Comparison of ENCODE assay signal across 8 mouse cellular contexts in the genomic region with DNA sequence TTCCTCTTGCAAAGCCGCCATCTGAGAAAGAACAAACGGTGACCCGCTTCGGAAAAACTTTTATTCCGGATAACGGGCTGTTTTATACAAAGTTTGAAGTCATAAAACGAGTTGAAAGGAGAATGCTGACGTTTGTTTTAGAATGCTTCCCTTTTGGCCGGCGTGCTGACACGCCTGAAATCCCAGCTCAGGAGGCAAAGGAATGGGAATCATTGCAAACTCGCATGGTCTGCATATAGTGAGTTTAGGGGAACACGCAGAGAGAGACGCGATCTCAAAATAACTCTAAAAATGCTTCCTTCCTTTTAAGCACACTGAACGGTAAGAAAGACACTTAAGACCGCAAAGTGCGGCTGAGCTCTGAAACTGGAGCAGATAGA. TPM values are rescaled to one million over a fixed set of nuclear protein-coding genes. Genes with fewer than 3 reads are reported as not detected.
A peak's percentile ranks its signal among the peaks of the same experiment; 100 is the strongest.
DNase-seq lines count a peak whose midpoint lies in the region; ATAC-seq and TF ChIP-seq lines count a peak whose summit lies in the region.

No protein-coding gene starts in this region.

- no peak for TF ChIP-seq POLR2A in bone marrow macrophage, adult 2 months (IDR thresholded peaks at IDR 0.05; ENCODE audit: borderline replicate concordance, low read depth, low read length)

- H3K27ac ChIP-seq in kidney, postnatal 0 days = peak overlapping the region; percentile 100
- peak overlapping the region; percentile 87 for H3K27ac ChIP-seq in bone marrow macrophage, adult 2 months (ENCODE audit: insufficient read depth, low read depth, low read length)
- H3K27ac ChIP-seq in heart, embryonic 16.5 days (ENCODE audit: low read length) = peak overlapping the region; percentile 99
- peak overlapping the region; percentile 92 for H3K27ac ChIP-seq in macrophage

- TF ChIP-seq CTCF in kidney, postnatal 0 days (IDR thresholded peaks at IDR 0.05; ENCODE audit: low read depth) = no peak
- TF ChIP-seq CTCF in bone marrow macrophage, adult 2 months (IDR thresholded peaks at IDR 0.05; ENCODE audit: low read depth, low read length) = no peak

- H3K4me2 ChIP-seq in kidney, postnatal 0 days (ENCODE audit: low read length) = peak overlapping the region; percentile 93
- peak overlapping the region; percentile 97 for H3K4me2 ChIP-seq in heart, embryonic 16.5 days (ENCODE audit: low read depth, low read length)

- H3K36me3 ChIP-seq in kidney, postnatal 0 days (ENCODE audit: insufficient read depth, low read length) = no peaks in the 10 kb centered on the region
- no peaks in the 10 kb centered on the region for H3K36me3 ChIP-seq in heart, embryonic 16.5 days (ENCODE audit: control insufficient read depth, insufficient read depth)
- H3K36me3 ChIP-seq in macrophage (ENCODE audit: inconsistent target) = no peaks in the 10 kb centered on the region

- ATAC-seq in kidney, postnatal 0 days (replicated peaks; ENCODE audit: low FRiP score, low read depth) = no peak
- no peak for ATAC-seq in heart, embryonic 16.5 days (replicated peaks; ENCODE audit: extremely low read depth, insufficient read depth, low FRiP score)

- peak overlapping the region; percentile 99 for H3K9ac ChIP-seq in kidney, postnatal 0 days (ENCODE audit: low read depth, low read length)
- H3K9ac ChIP-seq in heart, embryonic 16.5 days (ENCODE audit: low read length) = peak overlapping the region; percentile 99

- peak overlapping the region; percentile 98 for H3K4me3 ChIP-seq in kidney, postnatal 0 days (replicated peaks; ENCODE audit: low read depth, low read length)
- H3K4me3 ChIP-seq in bone marrow macrophage, adult 2 months (ENCODE audit: insufficient read depth, low read length) = peak overlapping the region; percentile 99
- peak overlapping the region; percentile 82 for H3K4me3 ChIP-seq in heart, embryonic 16.5 days (ENCODE audit: low read length)
- H3K4me3 ChIP-seq in macrophage (ENCODE audit: inconsistent target) = peak overlapping the region; percentile 89

- under 1% methylated on average over 18 of the region's 18 CpGs for WGBS in kidney, postnatal 0 days
- under 1% methylated on average over 18 of the region's 18 CpGs for WGBS in heart, embryonic 16.5 days
- under 1% methylated on average over 18 of the region's 18 CpGs for WGBS in macrophage (ENCODE audit: missing documents)

- DNase-seq in kidney, postnatal 0 days (ENCODE audit: low spot score) = no peak
- DNase-seq in kidney, postnatal 4 days = no peak
- DNase-seq in thymus, postnatal 4 days = no peak
- DNase-seq in left cerebral cortex, adult 18-20 months (ENCODE audit: low spot score in 2 of 2) = no peak
- no peak for DNase-seq in left cerebral cortex, adult 8-10 months (ENCODE audit: low spot score in 2 of 2)

- H3K9me3 ChIP-seq in kidney, postnatal 0 days (replicated peaks; ENCODE audit: low read length) = no peaks in the 10 kb centered on the region
- no peaks in the 10 kb centered on the region for H3K9me3 ChIP-seq in heart, embryonic 16.5 days (replicated peaks; ENCODE audit: control insufficient read depth, low read length)

- H3K79me2 ChIP-seq in macrophage (ENCODE audit: inconsistent target) = peaks cover 62% of the 10 kb centered on the region

- no peaks in the 10 kb centered on the region for H3K27me3 ChIP-seq in kidney, postnatal 0 days (ENCODE audit: insufficient read depth, low read length)
- H3K27me3 ChIP-seq in heart, embryonic 16.5 days (ENCODE audit: control insufficient read depth, insufficient read depth, low read length) = no peaks in the 10 kb centered on the region

- no peaks in the 10 kb centered on the region for H3K4me1 ChIP-seq in kidney, postnatal 0 days (replicated peaks; ENCODE audit: insufficient read depth, low read length)
- H3K4me1 ChIP-seq in bone marrow macrophage, adult 2 months (ENCODE audit: control insufficient read depth, insufficient read depth, low read length) = peaks cover 10% of the 10 kb centered on the region
- H3K4me1 ChIP-seq in heart, embryonic 16.5 days (ENCODE audit: control insufficient read depth, insufficient read depth, low read length) = peaks cover 12% of the 10 kb centered on the region

RNA-seq across cellular contexts. Expression of a gene that starts 0.4 kb away (rescaled TPM):
- polyA plus RNA-seq in kidney, postnatal 0 days (2015; fragmentation: Nextera tagmentation; extraction: Ambion mirVana) = 8.3 and 8.9 TPM in 2 replicates
- 3.4 and 3.6 TPM in 2 replicates for polyA plus RNA-seq in bone marrow macrophage, adult 2 months (2012; ENCODE audit: insufficient read depth, insufficient read length, missing spikeins)
- 6.3 and 7.2 TPM in 2 replicates for polyA plus RNA-seq in heart, embryonic 16.5 days (2015; fragmentation: Nextera tagmentation; extraction: Ambion mirVana)
- 1 to 10 TPM in 23 of 26 experiments, under 1 TPM in 3; 0.53 to 8.4 (median 4.3) TPM for total RNA-seq in macrophage (2018; cell fraction: chromatin; rRNA removed)
- 1 to 10 TPM; 2.6 to 7.1 (median 4.9) TPM for total RNA-seq in macrophage (2018; cell fraction: cytosol; rRNA removed)
- total RNA-seq in macrophage (2018; cell fraction: nucleus; rRNA removed) = 10 to 100 TPM in 1 of 26 experiments, 1 to 10 TPM in 25; 1.1 to 10.6 (median 5.7) TPM
- 2.9 to 5.2 TPM (median 5.0 TPM) in 3 replicates for polyA plus RNA-seq in macrophage (2018)
- 1 to 10 TPM; 4.7 to 5.7 TPM for total RNA-seq in left cerebral cortex, adult 18-20 months (2021)
- 1 to 10 TPM; 4.7 to 6.6 (median 5.9) TPM for total RNA-seq in left cerebral cortex, adult 8-10 months (2022)

RNA-seq across cellular contexts. Expression of a gene that starts 0.5 kb away (rescaled TPM):
- polyA plus RNA-seq in kidney, postnatal 0 days (2015; fragmentation: Nextera tagmentation; extraction: Ambion mirVana) = 123 and 130 TPM in 2 replicates
- polyA plus RNA-seq in bone marrow macrophage, adult 2 months (2012; ENCODE audit: insufficient read depth, insufficient read length, missing spikeins) = 150 and 164 TPM in 2 replicates
- 72.0 and 106 TPM in 2 replicates for polyA plus RNA-seq in heart, embryonic 16.5 days (2015; fragmentation: Nextera tagmentation; extraction: Ambion mirVana)
- 100 to 1,000 TPM; 208 to 751 (median 645) TPM for total RNA-seq in macrophage (2018; cell fraction: chromatin; rRNA removed)
- total RNA-seq in macrophage (2018; cell fraction: cytosol; rRNA removed) = 100 to 1,000 TPM; 122 to 216 (median 168) TPM
- total RNA-seq in macrophage (2018; cell fraction: nucleus; rRNA removed) = 100 to 1,000 TPM; 151 to 495 (median 323) TPM
- polyA plus RNA-seq in macrophage (2018) = 110 to 316 TPM (median 118 TPM) in 3 replicates
- 100 to 1,000 TPM; 271 to 275 TPM for total RNA-seq in left cerebral cortex, adult 18-20 months (2021)
- 100 to 1,000 TPM; 238 to 310 (median 267) TPM for total RNA-seq in left cerebral cortex, adult 8-10 months (2022)
